Mouse (Mus musculus): ENCODE results near the gene Adgrg7. TPM values are rescaled to one million over a fixed set of nuclear protein-coding genes. Genes with fewer than 3 reads are reported as not detected.

Adgrg7 gene
- polyA plus RNA-seq, 1 experiment from 2014 or later, result 0.12 TPM

DNA sequence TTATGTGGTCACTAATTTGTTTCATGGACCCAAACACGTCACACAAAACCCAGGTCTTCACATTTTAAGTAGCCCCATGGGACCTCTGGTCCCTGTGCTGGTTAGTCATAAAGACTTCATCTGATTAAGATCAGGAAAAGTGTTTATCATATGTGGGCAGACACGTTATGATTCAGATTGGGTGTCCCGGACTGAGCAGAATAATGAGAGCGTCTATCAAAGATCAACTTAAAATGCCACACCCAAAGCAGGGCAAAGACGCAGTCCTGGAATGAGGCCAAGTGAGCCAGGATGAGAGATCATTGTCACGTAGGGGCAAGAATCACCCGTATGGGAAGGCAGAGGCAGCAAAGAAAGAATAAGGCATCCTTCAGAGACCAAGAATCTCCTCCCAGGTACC, 3.2 kb upstream of the Adgrg7 start:
- Histone ChIP-seq H3K36me3 (ENCODE audit: control insufficient read depth, insufficient read depth, low read length) (no peaks in the 10 kb centered on the region), H3K4me1 (ENCODE audit: control insufficient read depth, insufficient read depth, low read length) (no peaks in the 10 kb centered on the region), H3K4me2 (replicated peaks; ENCODE audit: low read depth, low read length) (no peak overlapping the region), H3K4me3 (ENCODE audit: low read depth, low read length) (no peak overlapping the region), H3K9me3 (ENCODE audit: control insufficient read depth, low read depth, low read length) (no peaks in the 10 kb centered on the region), H3K9ac (replicated peaks; ENCODE audit: low read depth, low read length) (no peak overlapping the region), H3K27me3 (ENCODE audit: control insufficient read depth, insufficient read depth, low read length) (no peaks in the 10 kb centered on the region), H3K27ac (ENCODE audit: low read length) (no peak overlapping the region)
- no peak for ATAC-seq (ENCODE audit: insufficient number of reproducible peaks, insufficient read depth, low FRiP score, low read depth)
- 68% methylated on average over 7 of the region's 7 CpGs for WGBS

- no peak for ATAC-seq (ENCODE audit: insufficient number of reproducible peaks, insufficient read depth, low FRiP score, low read depth)
- Histone ChIP-seq H3K9ac (replicated peaks; ENCODE audit: low read depth, low read length) (no peak overlapping the region), H3K36me3 (ENCODE audit: control insufficient read depth, insufficient read depth, low read length) (no peaks in the 10 kb centered on the region), H3K4me3 (ENCODE audit: low read depth, low read length) (no peak overlapping the region), H3K27ac (ENCODE audit: low read length) (no peak overlapping the region), H3K4me2 (replicated peaks; ENCODE audit: low read depth, low read length) (no peak overlapping the region), H3K4me1 (ENCODE audit: control insufficient read depth, insufficient read depth, low read length) (no peaks in the 10 kb centered on the region), H3K9me3 (ENCODE audit: control insufficient read depth, low read depth, low read length) (no peaks in the 10 kb centered on the region), H3K27me3 (ENCODE audit: control insufficient read depth, insufficient read depth, low read length) (no peaks in the 10 kb centered on the region)
- 79% methylated on average over 7 of the region's 7 CpGs for WGBS
Observed at GRCm38 (mm10) chr16:56794383-56795144, 1.1 kb downstream of the Adgrg7 start.

DNA sequence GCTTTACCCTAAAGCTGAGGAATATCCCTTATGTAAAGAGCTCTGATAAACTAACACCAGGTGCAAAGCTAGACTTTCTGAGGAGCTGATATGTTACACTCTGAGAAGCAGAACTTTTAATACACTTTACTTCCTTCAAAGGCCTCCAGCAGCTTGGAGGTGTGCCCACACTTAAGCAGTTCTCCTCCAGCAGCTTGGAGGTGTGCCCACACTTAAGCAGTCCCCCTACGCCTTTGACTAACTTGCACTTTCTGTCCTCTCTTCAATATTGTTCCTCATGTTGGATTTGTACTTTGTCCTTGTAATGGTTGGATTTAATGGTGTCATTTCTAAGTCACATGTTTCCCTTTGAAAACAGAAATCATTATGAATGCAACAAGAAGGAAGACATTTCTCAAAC, 1.9 kb downstream of the Adgrg7 start:
- Histone ChIP-seq H3K4me2 (replicated peaks; ENCODE audit: low read depth, low read length) (no peak overlapping the region), H3K4me1 (ENCODE audit: control insufficient read depth, insufficient read depth, low read length) (no peaks in the 10 kb centered on the region), H3K9ac (replicated peaks; ENCODE audit: low read depth, low read length) (no peak overlapping the region), H3K27me3 (ENCODE audit: control insufficient read depth, insufficient read depth, low read length) (no peaks in the 10 kb centered on the region), H3K9me3 (ENCODE audit: control insufficient read depth, low read depth, low read length) (no peaks in the 10 kb centered on the region), H3K27ac (ENCODE audit: low read length) (no peak overlapping the region), H3K4me3 (ENCODE audit: low read depth, low read length) (no peak overlapping the region), H3K36me3 (ENCODE audit: control insufficient read depth, insufficient read depth, low read length) (no peaks in the 10 kb centered on the region)
- WGBS, result 75% methylated on average over 1 of the region's 1 CpGs
- no peak for ATAC-seq (ENCODE audit: insufficient number of reproducible peaks, insufficient read depth, low FRiP score, low read depth)

GRCm38 (mm10) chr16:56785943-56786342, 9.7 kb downstream of the Adgrg7 start:
- no peak for ATAC-seq (ENCODE audit: insufficient number of reproducible peaks, insufficient read depth, low FRiP score, low read depth)
- Histone ChIP-seq H3K4me1 (ENCODE audit: control insufficient read depth, insufficient read depth, low read length) (no peaks in the 10 kb centered on the region), H3K4me3 (ENCODE audit: low read depth, low read length) (no peak overlapping the region), H3K27me3 (ENCODE audit: control insufficient read depth, insufficient read depth, low read length) (no peaks in the 10 kb centered on the region), H3K9me3 (ENCODE audit: control insufficient read depth, low read depth, low read length) (no peaks in the 10 kb centered on the region), H3K9ac (replicated peaks; ENCODE audit: low read depth, low read length) (no peak overlapping the region), H3K36me3 (ENCODE audit: control insufficient read depth, insufficient read depth, low read length) (no peaks in the 10 kb centered on the region), H3K27ac (ENCODE audit: low read length) (no peak overlapping the region), H3K4me2 (replicated peaks; ENCODE audit: low read depth, low read length) (no peak overlapping the region)
- whole genome bisulfite sequencing, result 87% methylated on average over 2 of the region's 2 CpGs

DNA sequence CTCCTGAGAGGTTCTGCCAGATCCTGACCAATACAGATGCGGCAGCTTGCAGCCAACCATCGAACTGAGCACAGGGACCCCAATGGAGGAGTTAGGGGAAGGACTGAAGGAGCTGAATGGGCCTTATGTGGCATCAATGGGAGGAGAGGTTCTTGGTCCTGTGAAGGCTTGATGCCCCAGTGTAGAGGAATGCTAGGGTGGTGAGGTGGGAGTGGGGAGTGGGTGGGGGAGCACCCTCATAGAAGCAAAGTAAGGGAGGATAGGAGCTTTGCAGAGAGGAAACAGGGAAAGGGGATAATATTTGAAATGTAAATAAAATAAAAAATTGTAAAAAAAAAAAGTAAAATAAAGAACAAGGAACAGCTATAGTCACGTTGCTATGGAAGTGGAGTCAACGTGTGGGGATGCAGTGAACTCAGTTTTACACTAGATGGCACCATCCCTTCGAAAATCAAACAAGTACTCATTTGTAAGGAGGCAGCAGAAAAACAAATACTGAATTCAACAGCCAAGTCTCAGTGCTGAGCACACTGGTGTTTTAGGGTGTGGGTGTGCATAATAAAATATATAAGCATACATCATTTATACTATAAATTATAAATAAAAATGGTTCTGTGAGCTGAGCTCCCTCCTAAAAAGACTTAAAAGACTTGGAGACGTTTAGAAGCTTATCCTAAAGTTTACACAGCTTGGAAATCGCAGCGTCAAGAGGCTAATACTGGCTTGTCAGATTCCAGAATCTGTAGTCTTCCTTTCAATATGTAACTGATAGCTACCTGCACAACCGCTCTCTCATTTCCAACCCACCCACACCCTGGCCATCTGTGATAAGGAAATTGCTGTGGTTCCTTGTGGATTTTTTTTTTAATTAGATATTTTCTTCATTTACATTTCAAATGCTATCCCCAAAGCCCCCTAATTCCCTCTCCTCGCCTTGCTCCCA, 24.2 kb downstream of the Adgrg7 start:
- no peak overlapping the region for H3K4me2 ChIP-seq (replicated peaks; ENCODE audit: low read depth, low read length)
- H3K4me3 ChIP-seq (ENCODE audit: low read depth, low read length), result no peak overlapping the region
- no peaks in the 10 kb centered on the region for H3K4me1 ChIP-seq (ENCODE audit: control insufficient read depth, insufficient read depth, low read length)
- H3K27ac ChIP-seq (ENCODE audit: low read length), result no peak overlapping the region
- H3K9me3 ChIP-seq (ENCODE audit: control insufficient read depth, low read depth, low read length), result no peaks in the 10 kb centered on the region
- no peaks in the 10 kb centered on the region for H3K27me3 ChIP-seq (ENCODE audit: control insufficient read depth, insufficient read depth, low read length)
- no peak; the same call in 1 of the 2 replicates for ATAC-seq (ENCODE audit: insufficient number of reproducible peaks, insufficient read depth, low FRiP score, low read depth)
- H3K36me3 ChIP-seq (ENCODE audit: control insufficient read depth, insufficient read depth, low read length), result no peaks in the 10 kb centered on the region
- H3K9ac ChIP-seq (replicated peaks; ENCODE audit: low read depth, low read length), result no peak overlapping the region
- 40% methylated on average over 10 of the region's 10 CpGs for WGBS

GRCm38 (mm10) chr16:56729060-56729459, 66.6 kb downstream of the Adgrg7 start:
- Histone ChIP-seq H3K4me3 (ENCODE audit: low read depth, low read length) (no peak overlapping the region), H3K27ac (ENCODE audit: low read length) (no peak overlapping the region), H3K9ac (replicated peaks; ENCODE audit: low read depth, low read length) (no peak overlapping the region), H3K27me3 (ENCODE audit: control insufficient read depth, insufficient read depth, low read length) (no peaks in the 10 kb centered on the region), H3K4me2 (replicated peaks; ENCODE audit: low read depth, low read length) (no peak overlapping the region), H3K4me1 (ENCODE audit: control insufficient read depth, insufficient read depth, low read length) (no peaks in the 10 kb centered on the region), H3K9me3 (ENCODE audit: control insufficient read depth, low read depth, low read length) (no peaks in the 10 kb centered on the region), H3K36me3 (ENCODE audit: control insufficient read depth, insufficient read depth, low read length) (no peaks in the 10 kb centered on the region)
- 27% methylated on average over 1 of the region's 1 CpGs for WGBS
- no peak for ATAC-seq (ENCODE audit: insufficient number of reproducible peaks, insufficient read depth, low FRiP score, low read depth)

GRCm38 (mm10) chr16:56724927-56725326, 70.7 kb downstream of the Adgrg7 start:
- Histone ChIP-seq H3K9me3 (ENCODE audit: control insufficient read depth, low read depth, low read length) (no peaks in the 10 kb centered on the region), H3K4me2 (replicated peaks; ENCODE audit: low read depth, low read length) (peak overlapping the region; percentile 22; the same call in 1 of the 2 replicates), H3K27me3 (ENCODE audit: control insufficient read depth, insufficient read depth, low read length) (no peaks in the 10 kb centered on the region), H3K27ac (ENCODE audit: low read length) (peak overlapping the region; percentile 44; the same call in 1 of the 2 replicates), H3K9ac (replicated peaks; ENCODE audit: low read depth, low read length) (no peak overlapping the region), H3K36me3 (ENCODE audit: control insufficient read depth, insufficient read depth, low read length) (no peaks in the 10 kb centered on the region), H3K4me1 (ENCODE audit: control insufficient read depth, insufficient read depth, low read length) (no peaks in the 10 kb centered on the region), H3K4me3 (ENCODE audit: low read depth, low read length) (no peak overlapping the region)
- ATAC-seq (ENCODE audit: insufficient number of reproducible peaks, insufficient read depth, low FRiP score, low read depth), result peak; percentile 81; the same call in 1 of the 2 replicates
- 30% methylated on average over 10 of the region's 10 CpGs for WGBS

GRCm38 (mm10) chr16:56722357-56722756, 73.3 kb downstream of the Adgrg7 start:
- 45% methylated on average over 4 of the region's 4 CpGs for WGBS
- no peaks in the 10 kb centered on the region for H3K9me3 ChIP-seq (ENCODE audit: control insufficient read depth, low read depth, low read length)
- 0 out of 2 replicates have a peak, but pooled peaks cover 4% of the 10 kb centered on the region for H3K4me1 ChIP-seq (ENCODE audit: control insufficient read depth, insufficient read depth, low read length)
- no peak overlapping the region for H3K4me2 ChIP-seq (replicated peaks; ENCODE audit: low read depth, low read length)
- H3K4me3 ChIP-seq (ENCODE audit: low read depth, low read length), result no peak overlapping the region
- H3K36me3 ChIP-seq (ENCODE audit: control insufficient read depth, insufficient read depth, low read length), result no peaks in the 10 kb centered on the region
- no peak overlapping the region for H3K9ac ChIP-seq (replicated peaks; ENCODE audit: low read depth, low read length)
- no peak overlapping the region for H3K27ac ChIP-seq (ENCODE audit: low read length)
- H3K27me3 ChIP-seq (ENCODE audit: control insufficient read depth, insufficient read depth, low read length), result no peaks in the 10 kb centered on the region
- no peak for ATAC-seq (ENCODE audit: insufficient number of reproducible peaks, insufficient read depth, low FRiP score, low read depth)
